Comparison of ENCODE assay signal across 8 mouse cellular contexts in genomic region chr7:73532916-73533315, GRCm38 (mm10). TPM values are rescaled to one million over a fixed set of nuclear protein-coding genes. Genes with fewer than 3 reads are reported as not detected.
DNase-seq lines count a peak whose midpoint lies in the region; ATAC-seq and TF ChIP-seq lines count a peak whose summit lies in the region.

No protein-coding gene starts in this region.

- H3K4me2 ChIP-seq in limb, embryonic 12.5 days: 0 out of 2 replicates have a peak overlapping the region, but pooled peaks have one; percentile 2
- H3K4me2 ChIP-seq in stomach, postnatal 0 days (replicated peaks; ENCODE audit: low read depth): no peak overlapping the region; the same call in 1 of the 2 replicates

- H3K36me3 ChIP-seq in testis, adult 2 months (ENCODE audit: control insufficient read depth, insufficient read depth, low read length): no peaks in the 10 kb centered on the region
- peaks cover 29% of the 10 kb centered on the region for H3K36me3 ChIP-seq in limb, embryonic 12.5 days
- H3K36me3 ChIP-seq in stomach, postnatal 0 days (ENCODE audit: control insufficient read depth, insufficient read depth, low read length): 0 out of 2 replicates have a peak, but pooled peaks cover 4% of the 10 kb centered on the region

- peak; percentile 71 to 74 for DNase-seq in heart, adult 18-20 months
- DNase-seq in heart, postnatal 36 days: no peak
- DNase-seq in testis, postnatal 10 days (ENCODE audit: low spot score): no peak
- DNase-seq in stomach, postnatal 0 days (ENCODE audit: low spot score): no peak
- DNase-seq in cerebellum, postnatal 4 days (ENCODE audit: low spot score in 2 of 2): no peak

- H3K9ac ChIP-seq in limb, embryonic 12.5 days (replicated peaks): no peak overlapping the region
- no peak overlapping the region for H3K9ac ChIP-seq in stomach, postnatal 0 days (ENCODE audit: low read length)

- no peak for TF ChIP-seq EP300 in stomach, postnatal 0 days (optimal IDR thresholded peaks at IDR 0.05)

- WGBS in limb, embryonic 12.5 days: 55% methylated on average over 3 of the region's 3 CpGs
- 32% methylated on average over 3 of the region's 3 CpGs for WGBS in stomach, postnatal 0 days

- no peaks in the 10 kb centered on the region for H3K9me3 ChIP-seq in limb, embryonic 12.5 days
- no peaks in the 10 kb centered on the region for H3K9me3 ChIP-seq in stomach, postnatal 0 days (ENCODE audit: control insufficient read depth, low read length)

- peaks cover 8% of the 10 kb centered on the region for H3K4me1 ChIP-seq in testis, adult 2 months (ENCODE audit: control insufficient read depth, insufficient read depth, low read length)
- peaks cover 42% of the 10 kb centered on the region for H3K4me1 ChIP-seq in limb, embryonic 12.5 days (replicated peaks)
- peaks cover 6% of the 10 kb centered on the region for H3K4me1 ChIP-seq in stomach, postnatal 0 days (replicated peaks; ENCODE audit: control insufficient read depth, insufficient read depth)

- no peak for ATAC-seq in limb, embryonic 12.5 days (ENCODE audit: insufficient number of reproducible peaks, insufficient read depth, low FRiP score, low TSS enrichment, low read depth)
- ATAC-seq in stomach, postnatal 0 days (ENCODE audit: low FRiP score, low TSS enrichment): no peak
- ATAC-seq in erythroid progenitor cell, adult 5-6 weeks (replicated peaks; ENCODE audit: low FRiP score, poor library complexity, severe bottlenecking): no peak

- no peak for TF ChIP-seq POLR2A in testis, adult 2 months (IDR thresholded peaks at IDR 0.05; ENCODE audit: control insufficient read depth, low read depth, low read length)

- intact Hi-C loops in heart, postnatal 36 days (cut with DNase I): no loop called here

- peak overlapping the region; percentile 0 for H3K27ac ChIP-seq in testis, adult 2 months (ENCODE audit: control insufficient read depth, insufficient read depth, low read depth, low read length)
- H3K27ac ChIP-seq in limb, embryonic 12.5 days: peak overlapping the region; percentile 68
- peak overlapping the region; percentile 70 for H3K27ac ChIP-seq in stomach, postnatal 0 days (replicated peaks)

- H3K4me3 ChIP-seq in testis, adult 2 months (ENCODE audit: control insufficient read depth, low read depth, low read length): no peak overlapping the region
- H3K4me3 ChIP-seq in limb, embryonic 12.5 days (replicated peaks): no peak overlapping the region
- H3K4me3 ChIP-seq in stomach, postnatal 0 days (ENCODE audit: low read depth, low read length): no peak overlapping the region

- no peaks in the 10 kb centered on the region for H3K27me3 ChIP-seq in testis, adult 2 months (ENCODE audit: control insufficient read depth, insufficient read depth, low read length)
- no peaks in the 10 kb centered on the region for H3K27me3 ChIP-seq in limb, embryonic 12.5 days
- no peaks in the 10 kb centered on the region for H3K27me3 ChIP-seq in stomach, postnatal 0 days (ENCODE audit: control insufficient read depth, insufficient read depth, low read length)

- TF ChIP-seq CTCF in testis, adult 2 months (IDR thresholded peaks at IDR 0.05; ENCODE audit: control insufficient read depth, insufficient read depth, insufficient replicate concordance, low read depth, low read length): no peak
- TF ChIP-seq CTCF in stomach, postnatal 0 days (IDR thresholded peaks at IDR 0.05; ENCODE audit: low read depth): no peak

RNA-seq across cellular contexts. Expression of gene Chd2, which starts 8.7 kb away (rescaled TPM):
- total RNA-seq in heart, adult 18-20 months (2021): 10 to 100 TPM; 28.2 to 38.8 TPM
- 10 to 100 TPM; 49.0 to 52.1 TPM for total RNA-seq in heart, postnatal 36 days (2021)
- 17.7 and 20.6 TPM in 2 replicates for polyA plus RNA-seq in testis, adult 2 months (2012; rRNA removed)
- polyA plus RNA-seq in limb, embryonic 12.5 days (2016; fragmentation: Nextera tagmentation; extraction: Ambion mirVana): 66.8 and 70.3 TPM in 2 replicates
- 15.9 and 18.0 TPM in 2 replicates for polyA plus RNA-seq in stomach, postnatal 0 days (2015; fragmentation: Nextera tagmentation; extraction: Ambion mirVana)
- 63.1 and 106 TPM in 2 replicates for total RNA-seq in erythroid progenitor cell, adult 5-6 weeks (2015; ENCODE audit: low replicate concordance)
- 179 and 206 TPM in 2 replicates for total RNA-seq in erythroid progenitor cell, adult 5-6 weeks (2017; ENCODE audit: low replicate concordance)

Comparison
In these comparisons a context has a peak if more than half of its experiments do, and no peak if none do; other contexts are left out.
1. DNase-seq: peak in heart, adult 18-20 months (2 of 2); none in heart, postnatal 36 days (0 of 2), testis, postnatal 10 days (single experiment), stomach, postnatal 0 days (single experiment) and cerebellum, postnatal 4 days (0 of 2).
2. H3K27ac ChIP-seq: peak in every context shown above with its lines; median percentile 70 in stomach, postnatal 0 days; 68 in limb, embryonic 12.5 days; 0 in testis, adult 2 months.